Mouse (Mus musculus) splenic B cell, adult 2 months (primary cell): ENCODE data around the gene Dlgap4.
A peak's percentile ranks its signal among the peaks of the same experiment; 100 is the strongest.

Experiments used
- DNase-seq: peaks from one replicate; pipeline ENCODE4 v3.0.0-alpha.2; 2011; ENCODE audit warnings: low read depth, low spot score
- H3K27me3 ChIP-seq: 2 replicates; pipeline ENCODE4 v1.6.1; 2012; ENCODE audit warnings: mild to moderate bottlenecking, low read length, moderate library complexity, mixed read lengths; ENCODE audit not compliant: control insufficient read depth, poor library complexity, insufficient read depth, severe bottlenecking
- H3K36me3 ChIP-seq: 2 replicates; pipeline ENCODE4 v1.6.1; 2012; ENCODE audit warnings: mild to moderate bottlenecking, low read length, moderate library complexity, mixed read lengths; ENCODE audit not compliant: control insufficient read depth, poor library complexity, insufficient read depth, severe bottlenecking

Dlgap4 gene

GRCm38 (mm10) chr2:156688604-156689003 is 75.1 kb downstream of the Dlgap4 start:
- no peaks in the 10 kb centered on the region for H3K36me3 ChIP-seq
- H3K27me3 ChIP-seq = no peaks in the 10 kb centered on the region
- no peak for DNase-seq

- no peak for DNase-seq
- H3K36me3 ChIP-seq = no peaks in the 10 kb centered on the region
- no peaks in the 10 kb centered on the region for H3K27me3 ChIP-seq
Measured at GRCm38 (mm10) chr2:156690833-156691232, 77.3 kb downstream of the Dlgap4 start.

GRCm38 (mm10) chr2:156691746-156692145 is 78.2 kb downstream of the Dlgap4 start:
- Histone ChIP-seq H3K27me3 (no peaks in the 10 kb centered on the region), H3K36me3 (no peaks in the 10 kb centered on the region)
- no peak for DNase-seq

DNA sequence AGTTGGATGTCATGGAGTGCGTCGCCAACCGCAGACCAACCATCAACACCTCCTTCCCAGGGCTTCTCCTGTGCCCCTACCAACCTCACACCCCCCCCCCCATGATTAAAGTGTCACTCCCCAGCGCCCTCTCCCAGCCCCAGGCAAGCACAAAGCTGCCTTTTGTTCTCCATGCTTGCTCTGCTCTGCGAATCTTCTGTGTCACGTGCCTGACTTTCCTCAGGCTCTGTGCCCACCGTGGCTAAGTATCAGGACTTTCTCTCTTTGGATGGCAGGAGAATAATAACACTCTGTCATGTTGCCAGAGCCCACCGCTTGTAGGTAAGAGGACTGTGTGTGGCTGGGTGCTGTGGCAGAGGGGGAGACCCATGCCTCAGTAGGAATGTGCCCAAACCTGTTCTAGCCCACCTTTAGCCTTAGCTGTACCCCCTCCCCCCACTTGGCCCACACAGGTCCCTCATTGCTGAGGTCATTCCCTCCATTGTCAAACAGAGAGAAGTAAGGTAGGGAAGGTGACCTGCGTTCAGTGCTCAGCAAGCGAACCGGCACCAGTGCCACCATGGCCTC is 79.8 kb downstream of the Dlgap4 start:
- no peak for DNase-seq
- H3K27me3 ChIP-seq = no peaks in the 10 kb centered on the region
- no peaks in the 10 kb centered on the region for H3K36me3 ChIP-seq

GRCm38 (mm10) chr2:156697261-156697660 is 83.8 kb downstream of the Dlgap4 start:
- H3K36me3 ChIP-seq = no peaks in the 10 kb centered on the region
- no peak for DNase-seq
- no peaks in the 10 kb centered on the region for H3K27me3 ChIP-seq

- DNase-seq = no peak
- no peaks in the 10 kb centered on the region for H3K36me3 ChIP-seq
- H3K27me3 ChIP-seq = no peaks in the 10 kb centered on the region
Measured at GRCm38 (mm10) chr2:156698168-156698567, 84.7 kb downstream of the Dlgap4 start.

GRCm38 (mm10) chr2:156705473-156705872 is 92.0 kb downstream of the Dlgap4 start:
- DNase-seq = peak; percentile 85

GRCm38 (mm10) chr2:156716683-156717082 is 103.2 kb downstream of the Dlgap4 start:
- Histone ChIP-seq H3K27me3 (no peaks in the 10 kb centered on the region), H3K36me3 (no peaks in the 10 kb centered on the region)
- no peak for DNase-seq

More at GRCm38 (mm10) chr2:156705473-156705872, 92.0 kb downstream of the Dlgap4 start:
- H3K36me3 ChIP-seq = no peaks in the 10 kb centered on the region; the same call in 1 of the 2 replicates
- no peaks in the 10 kb centered on the region for H3K27me3 ChIP-seq

GRCm38 (mm10) chr2:156717320-156718281 is 104.1 kb downstream of the Dlgap4 start:
- DNase-seq = no peak
- no peaks in the 10 kb centered on the region for H3K36me3 ChIP-seq
- H3K27me3 ChIP-seq = no peaks in the 10 kb centered on the region

DNA sequence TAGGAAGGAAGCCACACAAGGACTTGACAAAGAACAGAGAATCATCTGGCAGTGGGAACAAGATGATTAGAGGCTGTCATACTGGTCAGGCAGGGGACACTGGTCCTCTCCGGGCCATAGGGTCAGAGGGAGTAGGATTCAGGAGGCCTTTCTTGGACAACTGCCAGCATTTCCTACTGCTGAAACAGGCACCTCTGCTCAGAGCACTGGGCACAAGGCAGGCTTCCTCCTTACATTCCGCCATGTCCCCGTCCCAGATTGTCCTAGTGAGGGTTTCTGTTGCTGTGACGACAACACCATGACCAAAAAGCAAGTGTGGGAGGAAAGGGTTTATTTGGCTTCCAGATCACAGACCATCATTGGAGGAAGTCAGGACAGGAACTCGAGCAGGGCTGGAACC is 105.3 kb downstream of the Dlgap4 start:
- Histone ChIP-seq H3K27me3 (no peaks in the 10 kb centered on the region), H3K36me3 (no peaks in the 10 kb centered on the region)

GRCm38 (mm10) chr2:156719549-156720312 is 106.2 kb downstream of the Dlgap4 start:
- DNase-seq = peak; percentile 65
- Histone ChIP-seq H3K36me3 (no peaks in the 10 kb centered on the region), H3K27me3 (no peaks in the 10 kb centered on the region)

More for the DNA sequence above, 105.3 kb downstream of the Dlgap4 start:
- no peak for DNase-seq

- no peak for DNase-seq
- no peaks in the 10 kb centered on the region for H3K36me3 ChIP-seq
- H3K27me3 ChIP-seq = no peaks in the 10 kb centered on the region
Measured at GRCm38 (mm10) chr2:156720313-156720674, 106.8 kb downstream of the Dlgap4 start.

- no peaks in the 10 kb centered on the region for H3K36me3 ChIP-seq
- H3K27me3 ChIP-seq = no peaks in the 10 kb centered on the region
- DNase-seq = peak; percentile 94
Measured at GRCm38 (mm10) chr2:156720675-156721553, 107.4 kb downstream of the Dlgap4 start.

DNA sequence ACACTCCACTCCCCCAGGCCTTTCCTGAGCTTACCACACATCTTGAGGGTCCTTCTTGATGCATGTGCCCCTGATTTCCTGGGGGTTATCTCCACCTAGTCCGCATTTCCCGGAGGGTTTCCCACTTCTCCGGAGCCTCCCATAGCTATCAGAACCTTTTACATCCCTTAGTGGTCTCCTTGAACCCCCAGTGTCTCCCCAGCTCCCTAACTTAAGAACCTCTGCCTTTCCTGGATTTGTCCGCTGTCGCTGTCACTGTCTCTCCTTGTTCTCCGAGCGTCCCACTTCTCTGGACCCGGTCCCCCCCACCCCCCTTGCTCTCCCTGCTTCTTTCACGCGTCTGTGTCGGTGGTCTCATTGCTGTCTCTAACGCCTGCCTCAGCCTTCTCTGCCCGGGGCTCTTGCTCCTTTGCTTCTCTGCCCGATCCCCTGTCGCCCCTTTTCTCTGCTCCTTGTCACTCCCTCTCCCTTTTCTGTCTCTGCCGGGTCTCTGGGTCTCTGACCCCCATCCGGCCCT is 108.1 kb downstream of the Dlgap4 start:
- no peaks in the 10 kb centered on the region for H3K27me3 ChIP-seq
- no peak for DNase-seq
- H3K36me3 ChIP-seq = no peaks in the 10 kb centered on the region
